Mouse (Mus musculus): ENCODE data around the gene Gstp1.
"Not testable (repeated sequence)": the region's sequence is repeated elsewhere in the genome, so short reads cannot be mapped to it uniquely, and the experiment has no call there.

The Gstp1 gene

GRCm38 (mm10) chr19:4060044-4060898, 22.5 kb upstream of the Gstp1 start:
- not testable (repeated sequence) for DNase-seq

GRCm38 (mm10) chr19:4059069-4059740, 21.4 kb upstream of the Gstp1 start, which contains the start of gene Gstp3:
Gene Gstp3, minus strand, starts transcription at chr19:4059569.
- DNase-seq = no peak

- DNase-seq = no peak
Measured at GRCm38 (mm10) chr19:4058581-4058980, 20.8 kb upstream of the Gstp1 start.

GRCm38 (mm10) chr19:4057962-4058361, 20.2 kb upstream of the Gstp1 start:
- no peak for DNase-seq

GRCm38 (mm10) chr19:4057389-4057788, 19.6 kb upstream of the Gstp1 start:
- DNase-seq = no peak

GRCm38 (mm10) chr19:4056727-4057126, 18.9 kb upstream of the Gstp1 start:
- DNase-seq = no peak

- DNase-seq = peak; percentile 65
Measured at GRCm38 (mm10) chr19:4055947-4056693, 18.3 kb upstream of the Gstp1 start.

- peak; percentile 84 to 86 for DNase-seq
Measured at GRCm38 (mm10) chr19:4055216-4055946, 17.6 kb upstream of the Gstp1 start.

- no peak for DNase-seq
Measured at GRCm38 (mm10) chr19:4054613-4055012, 16.8 kb upstream of the Gstp1 start.

GRCm38 (mm10) chr19:4052516-4053030, 14.8 kb upstream of the Gstp1 start:
- DNase-seq = no peak

GRCm38 (mm10) chr19:4051741-4052515, 14.1 kb upstream of the Gstp1 start:
- DNase-seq = peak; percentile 62 to 92

- DNase-seq = no peak
Measured at GRCm38 (mm10) chr19:4051016-4051415, 13.2 kb upstream of the Gstp1 start.

- DNase-seq = not testable (repeated sequence)
Measured at GRCm38 (mm10) chr19:4049069-4049468, 11.3 kb upstream of the Gstp1 start.

- peak; percentile 85 to 95 for DNase-seq
Measured at GRCm38 (mm10) chr19:4047859-4048258, 10.1 kb upstream of the Gstp1 start.

GRCm38 (mm10) chr19:4046866-4047254, 9.1 kb upstream of the Gstp1 start:
- no peak for DNase-seq

GRCm38 (mm10) chr19:4045966-4046865, 8.4 kb upstream of the Gstp1 start, which contains the start of gene Gstp2:
Gene Gstp2, minus strand, starts transcription at chr19:4046023.
- DNase-seq = peak; percentile 89 to 90

- DNase-seq = not testable (repeated sequence)
Measured at GRCm38 (mm10) chr19:4044109-4044508, 6.3 kb upstream of the Gstp1 start.

GRCm38 (mm10) chr19:4042124-4042523, 4.3 kb upstream of the Gstp1 start:
- DNase-seq = peak; percentile 39 to 56

- DNase-seq = not testable (repeated sequence)
Measured at GRCm38 (mm10) chr19:4041500-4041899, 3.7 kb upstream of the Gstp1 start.

- not testable (repeated sequence) for DNase-seq
Measured at GRCm38 (mm10) chr19:4040941-4041340, 3.2 kb upstream of the Gstp1 start.

Data from kidney, postnatal 36 days (tissue).